Mouse (Mus musculus) lung, adult 18-20 months (tissue): Measurements from ENCODE around the gene Rack1.
"Not testable (repeated sequence)": the region's sequence is repeated elsewhere in the genome, so short reads cannot be mapped to it uniquely, and the experiment has no call there.

Experiments used
- DNase-seq, 2 experiments: peaks; one replicate each; pipeline ENCODE4 v3.0.0; 2022; ENCODE audit warnings: mixed read lengths in 2 of 2

Gene Rack1

DNA sequence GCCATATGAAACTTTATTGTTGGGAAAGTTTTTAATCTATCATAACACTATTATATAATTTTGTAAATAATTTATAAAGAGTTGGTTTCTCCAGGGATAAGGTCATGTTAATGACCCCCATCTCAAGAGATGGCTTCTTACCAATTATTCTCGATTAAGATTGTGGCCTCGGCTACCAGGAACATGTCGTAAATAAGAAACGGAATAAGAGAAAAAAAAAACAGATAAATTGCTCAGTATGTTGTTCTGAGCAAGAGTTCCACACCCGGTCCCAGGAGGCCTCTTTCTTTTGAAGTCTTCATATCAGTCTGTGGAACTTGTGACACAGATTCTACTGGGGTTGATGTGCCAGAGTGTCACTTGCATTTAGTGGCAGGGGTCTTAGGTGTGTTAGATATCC lies 41.1 kb downstream of the Rack1 start:
- no peak for DNase-seq

DNA sequence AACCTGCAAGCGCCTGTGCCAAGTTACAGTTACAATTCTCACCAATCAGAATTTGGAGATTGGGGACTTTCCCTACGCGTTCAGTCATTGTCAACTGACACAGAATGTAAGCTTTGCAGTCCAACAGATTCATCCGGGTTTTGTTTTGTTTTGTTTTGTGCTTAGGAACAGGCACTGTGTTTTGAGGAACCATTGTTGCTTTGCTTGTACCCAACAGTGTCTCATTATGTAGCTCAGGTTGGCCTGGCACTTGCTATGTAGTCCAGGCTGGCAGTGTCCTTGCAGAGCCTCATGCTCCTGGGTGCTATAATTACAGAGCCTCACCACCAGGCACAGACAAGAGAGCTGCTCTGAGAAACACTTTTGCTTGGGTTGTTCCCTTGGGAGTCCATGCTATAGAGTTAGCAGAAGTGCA lies 42.3 kb downstream of the Rack1 start:
- no peak for DNase-seq

DNA sequence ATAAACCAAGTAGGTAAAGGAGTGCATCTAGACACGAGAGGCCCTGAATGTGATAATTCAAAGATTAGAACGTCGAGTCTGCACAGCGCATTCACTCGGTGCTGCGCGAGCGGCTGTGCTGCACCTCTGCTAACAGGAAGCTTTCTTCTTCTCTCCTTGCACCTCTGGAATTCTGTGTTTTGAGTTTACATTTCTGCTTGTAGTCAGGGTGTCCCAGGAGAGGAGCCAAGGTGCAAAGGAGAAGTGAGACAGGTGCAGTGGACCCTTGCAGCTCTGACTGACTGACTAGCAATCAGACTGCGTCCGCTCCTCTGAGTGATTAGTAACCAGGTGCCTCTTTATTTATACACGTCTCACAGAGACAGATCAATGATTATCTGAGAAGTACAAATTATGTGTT lies 43.1 kb downstream of the Rack1 start:
- DNase-seq: no peak

DNA sequence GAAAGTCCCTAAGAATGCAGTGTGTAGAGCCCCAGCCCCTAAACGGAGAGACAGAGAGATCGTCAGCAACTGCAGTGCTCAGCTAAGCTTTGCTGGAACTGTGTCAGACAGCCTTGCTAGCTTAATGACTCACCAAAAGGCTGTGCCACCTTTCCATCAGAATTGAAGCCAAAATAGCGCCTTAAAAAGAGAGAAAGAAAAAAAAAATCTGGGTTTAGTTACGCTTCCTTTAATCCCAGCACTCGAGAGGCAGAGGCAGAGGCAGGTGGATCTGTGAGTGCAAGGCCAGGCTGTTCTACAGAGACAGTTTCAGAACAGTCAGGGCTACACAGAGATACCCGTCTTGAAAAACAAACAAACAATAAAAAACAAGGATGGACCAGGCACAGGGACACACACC lies 44.2 kb downstream of the Rack1 start:
- no peak for DNase-seq

DNA sequence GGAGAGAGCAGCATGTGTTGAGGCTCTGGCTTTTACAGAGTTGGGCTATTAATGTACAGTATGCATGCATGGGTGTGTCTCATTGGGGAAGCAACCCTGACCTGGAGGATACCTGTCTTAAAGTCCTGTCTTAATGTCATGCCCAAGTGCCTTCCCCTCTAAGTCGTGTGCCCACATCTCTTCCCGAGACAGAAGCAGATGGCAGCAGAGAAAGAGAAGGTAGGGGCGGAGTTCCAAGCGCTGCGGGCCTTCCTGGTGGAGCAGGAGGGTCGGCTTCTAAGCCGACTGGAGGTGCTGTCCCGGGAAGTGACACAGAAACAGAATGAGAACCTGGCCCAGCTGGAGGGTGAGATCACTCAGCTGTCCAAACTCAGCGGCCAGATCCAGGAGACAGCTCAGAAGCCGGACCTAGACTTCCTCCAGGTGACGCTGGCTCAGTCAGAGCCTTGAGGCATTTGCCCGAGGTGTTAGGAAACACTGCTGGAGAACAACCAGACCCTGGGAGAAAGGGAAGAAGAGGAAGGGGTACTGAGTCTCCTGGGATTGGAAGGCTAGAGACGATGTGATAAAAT lies 45.2 kb downstream of the Rack1 start:
- no peak for DNase-seq

DNA sequence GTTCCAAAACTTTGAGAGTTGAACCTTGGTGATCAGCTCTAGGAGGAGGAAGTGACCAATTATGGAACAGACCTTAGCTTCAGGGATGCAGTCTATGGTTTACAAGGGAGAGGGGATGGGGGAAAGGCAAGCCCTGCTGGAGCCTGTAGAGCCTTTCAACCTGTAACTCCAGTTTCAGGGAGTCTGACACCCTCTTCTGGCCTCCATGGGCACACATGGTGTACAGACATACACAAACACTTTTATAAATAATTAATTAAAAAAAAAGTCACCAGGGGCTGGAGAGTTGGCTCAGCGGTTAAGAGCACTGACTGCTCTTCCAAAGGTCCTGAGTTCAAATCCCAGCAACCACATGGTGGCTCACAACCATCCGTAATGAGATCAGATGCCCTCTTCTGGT lies 46.2 kb downstream of the Rack1 start:
- DNase-seq: not testable (repeated sequence)

DNA sequence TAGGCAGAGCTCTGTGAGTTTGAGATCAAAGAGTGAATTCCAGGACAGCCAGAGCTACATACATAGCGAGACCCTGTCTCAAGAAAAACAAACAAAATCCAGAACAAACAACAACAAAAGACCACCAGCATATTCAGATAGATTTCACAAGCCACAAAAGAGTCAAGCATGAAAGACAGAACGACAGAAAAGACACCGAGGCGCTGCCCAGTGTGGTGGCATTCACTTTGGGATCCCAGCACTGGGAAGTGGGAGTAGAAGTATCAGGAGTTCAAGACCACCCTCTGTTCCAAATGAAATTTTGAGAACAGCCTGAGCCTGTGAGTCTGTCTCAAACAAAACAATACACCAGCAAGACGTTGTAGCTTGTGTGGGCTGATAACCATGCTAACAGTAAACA lies 46.7 kb downstream of the Rack1 start:
- no peak for DNase-seq

DNA sequence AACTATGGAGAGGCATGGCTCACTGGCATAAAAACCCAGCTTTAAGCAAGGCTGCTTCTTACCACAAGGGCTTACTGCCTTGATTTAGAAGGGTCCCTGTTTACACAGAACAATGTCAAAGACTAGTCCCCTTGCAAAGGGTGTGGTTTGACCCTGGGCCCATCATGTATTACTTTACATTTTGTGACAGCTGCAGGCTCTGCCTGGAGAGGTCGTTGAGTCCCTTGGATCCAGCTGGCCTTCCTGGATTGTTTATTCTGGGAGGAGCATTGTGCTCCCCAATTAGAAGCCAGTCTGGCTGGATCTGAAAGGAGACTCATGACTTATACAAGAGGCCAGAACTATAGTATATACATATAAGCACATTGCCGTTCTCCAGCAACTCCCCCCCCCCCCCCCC lies 50.1 kb downstream of the Rack1 start:
- DNase-seq: no peak

DNA sequence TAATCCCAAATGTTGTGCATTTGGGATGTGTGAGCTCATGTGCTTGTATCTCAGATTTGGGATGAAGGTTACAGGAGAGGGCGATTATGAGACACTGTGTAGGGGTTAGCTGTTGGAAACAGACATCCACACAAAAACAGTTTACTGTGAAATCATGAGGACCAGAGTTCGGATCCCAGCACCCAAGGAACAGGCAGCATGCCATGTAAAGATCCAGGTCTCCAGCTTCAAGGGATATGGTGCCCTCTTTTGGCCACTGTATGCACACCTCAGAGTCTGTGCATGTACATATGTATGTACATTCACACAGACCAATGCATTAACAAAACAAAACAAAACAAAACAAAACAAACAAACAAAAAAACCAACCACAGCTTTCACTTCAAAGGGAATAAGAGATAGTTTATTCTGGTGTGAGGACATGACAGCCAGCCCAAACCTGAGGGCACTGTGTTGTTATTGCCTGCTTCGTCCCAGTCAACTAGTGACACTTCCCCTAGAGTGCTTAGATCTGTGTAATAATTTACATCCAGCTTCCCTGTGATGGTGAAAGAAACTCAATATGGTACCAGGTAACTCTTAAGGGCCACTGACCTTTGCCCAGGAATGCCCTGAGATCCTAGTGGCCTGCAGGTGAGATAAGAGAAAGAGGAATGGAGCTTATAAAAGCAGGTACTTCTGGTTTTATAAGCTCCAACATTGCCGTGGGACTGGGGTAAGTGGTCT lies 51.3 kb downstream of the Rack1 start:
- DNase-seq: no peak

DNA sequence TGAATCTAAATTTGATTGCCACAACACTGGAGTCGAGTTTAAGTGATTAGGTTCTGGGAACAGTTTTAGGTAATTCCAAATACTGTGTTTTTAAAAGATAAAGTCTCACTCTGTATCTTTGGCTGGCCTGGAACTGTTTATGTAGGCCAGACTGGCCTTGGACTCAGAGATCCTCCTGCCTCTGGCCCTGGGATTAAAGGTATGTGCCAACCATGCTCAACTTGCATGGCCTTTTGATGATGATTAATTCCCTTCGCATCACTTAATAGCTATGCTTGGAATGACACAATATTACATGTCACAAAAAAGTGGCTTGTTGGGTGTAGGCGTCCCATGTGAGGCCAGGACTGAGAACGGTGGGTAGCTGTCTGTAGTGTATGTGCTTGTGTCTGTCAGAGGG lies 52.1 kb downstream of the Rack1 start:
- no peak for DNase-seq

DNA sequence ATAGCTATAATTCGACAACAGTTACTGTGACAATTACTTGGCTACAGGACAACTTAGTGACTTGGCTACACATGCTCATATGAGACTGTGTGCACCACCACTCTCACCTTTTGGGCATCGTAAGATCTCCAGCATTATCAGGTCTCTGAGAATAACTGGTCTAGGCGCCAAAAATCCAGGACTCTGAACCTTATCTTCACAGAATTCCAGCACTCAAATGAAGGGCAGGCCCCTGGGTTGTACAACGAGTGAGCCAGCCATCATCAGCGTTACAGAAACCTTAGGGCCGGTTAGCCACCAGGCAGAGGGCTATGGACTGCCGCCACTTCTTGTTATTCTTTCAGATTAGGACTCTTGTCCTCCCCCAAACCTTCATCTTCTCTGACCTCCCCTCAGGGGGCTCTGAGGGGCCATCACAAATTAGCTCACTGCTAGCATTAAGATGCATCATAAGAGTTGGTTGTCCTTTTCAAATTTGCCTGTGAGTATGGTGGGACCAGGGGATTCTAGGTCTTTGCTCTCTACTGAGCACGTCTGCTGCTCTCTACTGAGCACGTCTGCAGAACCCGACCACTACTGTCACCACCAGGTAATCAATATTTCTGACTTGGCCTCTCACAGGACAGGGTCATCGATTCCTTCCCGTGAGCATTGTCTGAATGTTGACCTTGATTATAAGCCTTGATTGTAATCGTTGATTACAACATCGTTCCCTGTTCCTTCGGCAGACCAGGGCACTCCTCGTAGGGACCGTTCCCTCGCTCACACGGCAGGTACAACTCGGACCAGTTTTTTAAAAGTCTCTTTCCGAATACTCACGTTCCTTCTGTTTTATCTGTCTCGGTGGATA lies 52.7 kb downstream of the Rack1 start:
- DNase-seq: no peak

DNA sequence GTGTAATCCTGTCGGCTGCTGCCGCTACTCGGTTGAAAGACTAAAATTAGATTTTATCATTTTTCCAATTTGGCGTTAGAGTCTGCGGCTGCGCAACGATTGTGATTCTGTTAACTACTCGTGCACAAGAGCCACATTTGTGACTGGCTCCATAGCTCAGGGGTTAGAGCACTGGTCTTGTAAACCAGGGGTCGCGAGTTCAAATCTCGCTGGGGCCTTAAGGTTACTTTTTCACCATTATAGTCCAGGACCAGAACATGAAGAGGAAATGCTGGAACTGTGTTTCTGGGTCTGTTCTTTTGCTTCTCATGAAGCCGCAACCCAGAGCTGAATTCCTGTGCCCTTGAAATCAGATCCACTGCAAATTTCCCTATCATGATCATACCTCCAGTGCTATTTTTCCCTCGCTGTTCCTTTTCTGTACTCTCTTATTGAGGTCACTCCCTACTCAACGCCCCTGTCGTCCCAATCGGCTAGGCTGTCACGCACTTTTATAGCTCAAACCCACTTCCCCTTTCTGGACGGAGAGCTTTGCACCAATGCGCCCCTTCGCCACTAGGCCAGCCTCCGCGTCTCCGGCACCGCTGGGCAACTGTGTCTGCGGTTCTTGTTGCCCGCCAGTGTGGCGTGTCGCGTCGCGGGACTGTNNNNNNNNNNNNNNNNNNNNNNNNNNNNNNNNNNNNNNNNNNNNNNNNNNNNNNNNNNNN lies 53.5 kb downstream of the Rack1 start:
- DNase-seq: peak; percentile 89
